Mouse (Mus musculus) heart, adult 11 months (tissue): ENCODE measurements at regions not wholly inside any gene's neighbourhood (a gene's known extent, or its start where the extent isn't known, plus 50 kb on each side); places are given as distances from the start of the nearest gene placed in this dataset.

Source experiments
- DNase-seq: peaks from one replicate; pipeline ENCODE4 v3.0.0; 2022

DNA sequence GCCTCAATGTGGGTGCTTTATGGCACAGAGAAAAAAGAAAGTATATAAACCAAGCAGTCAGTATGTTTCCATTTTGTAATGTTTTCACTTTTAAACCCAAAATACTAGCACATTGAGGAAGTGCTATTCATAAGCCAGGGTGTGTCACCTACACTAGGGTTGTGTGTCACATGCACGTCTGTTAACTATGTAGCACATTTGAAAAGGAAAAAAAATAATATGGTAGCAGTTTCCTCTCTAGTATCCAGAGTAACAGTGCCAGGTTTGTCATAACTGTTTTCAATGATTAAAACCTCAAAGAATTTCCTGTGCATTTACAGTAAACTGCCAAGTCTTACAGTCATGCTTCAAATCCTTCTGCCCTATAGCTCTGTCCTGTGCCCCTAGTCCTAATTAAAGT lies 424.8 kb downstream of the Tmem161b start:
- no peak for DNase-seq

DNA sequence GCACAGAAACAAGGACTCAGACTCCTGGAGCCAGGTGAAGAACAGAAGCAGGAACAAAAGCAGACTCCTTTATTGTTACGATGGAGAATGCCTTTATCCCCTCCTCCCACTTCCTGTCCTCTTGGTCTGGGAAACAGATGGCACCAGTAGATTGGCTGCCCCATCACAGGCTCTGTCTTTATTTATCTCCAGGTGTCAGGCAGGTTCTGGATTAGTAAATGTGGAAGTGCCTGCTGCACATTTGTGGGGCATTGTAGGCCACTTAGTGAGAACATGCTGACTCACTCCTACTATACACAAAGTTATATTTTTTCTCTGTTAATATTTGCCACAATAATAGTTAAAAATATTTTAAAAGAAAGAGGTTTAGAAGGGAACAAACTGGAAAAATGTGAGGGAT lies 426.0 kb downstream of the Tmem161b start:
- no peak for DNase-seq

DNA sequence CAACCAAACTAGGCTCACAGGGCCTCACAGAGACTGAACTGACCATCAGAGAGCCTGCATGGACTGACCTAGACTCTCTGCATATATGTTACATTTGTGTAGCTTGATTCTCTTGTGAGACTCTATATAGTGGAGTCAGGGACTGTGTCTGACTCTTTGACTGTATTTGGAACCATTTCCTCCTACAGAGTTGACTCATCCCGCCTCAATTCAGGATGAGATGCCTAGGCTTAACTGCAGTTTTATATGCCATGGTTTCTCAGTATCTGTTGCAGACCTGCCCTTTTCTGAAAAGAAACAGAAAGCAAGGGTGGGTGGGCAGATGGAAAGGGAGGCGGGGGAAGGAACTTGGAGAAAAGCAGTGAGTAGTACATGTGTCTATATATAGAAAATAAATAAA lies 441.9 kb downstream of the Tmem161b start:
- no peak for DNase-seq

DNA sequence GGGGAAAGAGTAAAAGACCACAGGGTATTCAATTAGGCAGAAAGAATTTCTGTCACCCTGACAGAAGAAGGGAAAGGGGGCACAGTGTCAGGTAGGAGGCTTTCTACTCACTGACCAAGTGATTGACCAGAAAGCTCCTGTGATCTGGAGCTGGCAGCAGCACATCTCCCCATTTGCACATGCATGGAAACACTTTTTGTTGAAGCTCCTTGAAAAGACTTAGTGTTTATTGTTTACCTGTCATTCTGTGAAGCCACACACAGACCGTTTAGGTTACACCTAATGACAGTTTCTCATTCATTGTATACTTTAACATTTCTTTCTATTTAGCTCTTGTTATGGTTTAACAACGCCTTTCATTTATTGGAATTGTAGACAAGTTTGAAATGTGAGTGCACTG lies 458.9 kb downstream of the Tmem161b start:
- no peak for DNase-seq

DNA sequence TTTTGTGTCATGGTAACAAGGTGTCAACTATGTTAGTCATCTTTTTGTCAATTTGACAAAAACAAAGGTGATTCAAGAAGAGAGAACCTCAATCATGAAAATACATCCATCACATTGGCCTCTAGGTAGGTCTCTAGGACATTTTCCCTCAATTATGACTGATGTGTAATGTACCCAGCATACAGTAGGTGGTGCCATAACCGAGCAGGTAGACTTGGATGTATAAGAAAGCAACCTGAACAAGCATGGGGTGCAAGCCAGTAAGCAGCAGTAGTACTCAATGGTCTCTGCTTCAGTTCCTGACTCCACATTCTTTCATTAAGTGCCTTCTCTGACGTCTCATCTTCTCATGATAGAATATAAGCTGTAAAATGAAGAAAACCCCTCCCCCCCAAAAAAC lies 463.8 kb downstream of the Tmem161b start:
- DNase-seq = no peak

DNA sequence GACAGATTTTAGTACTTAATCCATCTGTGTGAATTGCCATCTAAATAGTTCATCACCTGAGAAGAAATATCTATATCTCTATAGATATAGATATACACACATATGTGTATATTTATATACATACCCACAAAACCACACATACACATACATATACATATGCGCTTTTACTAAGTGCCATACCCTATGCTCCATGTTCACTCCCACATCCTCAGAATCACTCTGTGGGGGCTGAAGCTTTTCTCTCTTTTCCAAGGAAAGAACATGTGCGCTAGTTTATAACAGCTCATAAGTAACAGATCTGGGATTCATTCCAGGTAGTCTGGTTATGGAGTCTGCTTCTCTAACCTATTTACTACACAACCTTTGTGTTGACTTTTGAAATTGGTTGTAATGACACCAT lies 471.4 kb downstream of the Tmem161b start:
- no peak for DNase-seq

DNA sequence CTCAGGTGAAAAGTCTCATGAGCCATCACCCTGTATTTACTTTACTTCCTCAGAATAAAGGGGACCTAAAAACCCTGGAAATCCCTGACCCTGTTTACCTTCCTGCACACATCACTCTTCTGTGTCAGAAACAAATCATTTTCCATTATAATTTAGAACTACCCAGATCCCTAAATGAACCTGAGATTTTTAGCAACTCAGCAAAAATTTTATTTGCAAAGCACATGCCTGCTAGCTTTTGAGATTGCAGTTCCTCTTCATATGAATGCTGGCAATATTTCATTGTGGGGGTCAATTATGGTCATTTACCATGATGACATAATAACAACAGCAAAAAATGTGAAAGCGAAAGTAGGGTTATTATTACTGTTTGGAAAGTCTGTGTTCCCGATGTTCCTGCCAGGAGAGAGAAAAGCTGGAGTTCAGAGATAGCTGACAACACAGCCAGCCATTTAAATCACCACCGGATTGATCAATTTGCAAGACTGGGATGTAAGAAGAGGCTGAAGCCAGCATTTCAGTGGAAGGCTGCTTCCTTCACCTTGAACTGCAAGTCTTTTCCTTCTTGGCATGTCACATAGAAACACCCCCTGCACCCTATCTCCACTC lies 476.5 kb downstream of the Tmem161b start:
- DNase-seq = no peak

DNA sequence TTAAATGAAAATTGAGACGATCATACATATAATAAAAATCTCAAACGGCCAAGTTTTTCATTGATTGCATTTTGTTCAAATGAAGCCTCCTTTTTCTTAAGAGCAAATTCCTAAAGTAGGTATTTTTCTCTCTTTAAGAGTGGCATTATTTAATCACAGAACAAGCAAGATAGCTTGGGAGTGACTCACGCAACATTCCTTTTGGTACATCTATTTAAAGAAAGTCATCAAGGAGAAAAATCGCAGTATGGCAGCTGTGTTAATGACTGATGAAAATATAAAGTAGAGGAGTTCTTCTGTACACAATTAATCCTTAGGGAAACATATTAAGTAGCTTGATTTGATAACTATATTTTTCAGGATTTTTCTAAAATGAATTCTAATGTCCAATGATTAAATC lies 448.0 kb upstream of the Ccnh start:
- DNase-seq = no peak

DNA sequence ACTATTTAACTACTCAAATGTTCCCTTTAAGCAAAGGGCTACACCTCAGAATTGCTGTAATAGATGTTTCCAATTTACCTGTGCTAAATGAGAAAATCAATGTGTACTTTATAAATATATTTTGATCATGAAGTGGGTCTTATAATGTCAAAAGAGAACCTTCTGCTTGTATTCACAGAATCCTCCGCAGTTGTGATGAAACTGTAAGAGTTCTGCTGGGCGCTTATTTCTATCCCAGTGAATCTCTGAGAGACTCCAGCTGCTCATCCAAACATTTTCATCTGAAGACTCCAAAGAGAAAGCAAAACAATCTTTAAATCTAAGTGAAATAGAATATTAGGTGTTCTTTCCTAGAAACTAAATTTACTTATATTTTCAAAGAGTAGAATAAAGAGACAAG lies 440.9 kb upstream of the Ccnh start:
- DNase-seq = no peak

DNA sequence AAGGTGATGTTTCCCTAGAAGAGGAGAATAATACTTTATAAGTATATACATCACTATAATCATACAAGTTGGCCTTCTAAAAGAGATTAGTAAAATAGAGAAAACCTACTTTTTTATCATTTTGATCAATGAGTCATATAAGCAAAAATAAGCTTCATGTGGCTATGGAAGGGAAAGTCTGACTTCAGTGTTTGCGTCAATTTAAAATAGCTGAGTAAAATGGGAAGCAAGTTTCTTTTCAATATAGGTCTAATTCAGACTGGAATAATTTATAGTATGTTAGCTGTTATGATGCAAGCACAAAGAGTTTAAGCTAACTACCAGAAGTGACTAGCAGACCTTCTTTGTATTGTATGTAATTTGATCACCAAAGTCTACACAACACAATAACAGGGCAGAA lies 440.0 kb upstream of the Ccnh start:
- DNase-seq = no peak

DNA sequence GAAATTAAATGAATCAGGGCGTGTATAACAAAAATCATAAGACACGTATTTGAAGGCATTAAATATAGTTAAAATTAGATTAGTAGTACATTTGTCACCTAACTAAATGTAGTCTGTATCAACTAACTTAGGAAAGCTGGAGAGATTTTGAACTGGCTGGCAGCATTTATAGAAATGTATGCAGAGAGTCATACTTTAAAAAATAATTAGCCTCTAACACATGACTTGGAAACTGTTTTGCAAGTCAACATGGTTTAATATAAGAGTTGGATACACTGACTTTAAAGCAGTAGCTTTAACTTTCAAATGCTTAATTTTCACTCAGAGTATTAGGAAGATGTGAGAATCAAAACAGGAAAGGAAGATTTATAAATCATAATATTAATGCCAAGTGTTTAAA lies 439.1 kb upstream of the Ccnh start:
- no peak for DNase-seq

DNA sequence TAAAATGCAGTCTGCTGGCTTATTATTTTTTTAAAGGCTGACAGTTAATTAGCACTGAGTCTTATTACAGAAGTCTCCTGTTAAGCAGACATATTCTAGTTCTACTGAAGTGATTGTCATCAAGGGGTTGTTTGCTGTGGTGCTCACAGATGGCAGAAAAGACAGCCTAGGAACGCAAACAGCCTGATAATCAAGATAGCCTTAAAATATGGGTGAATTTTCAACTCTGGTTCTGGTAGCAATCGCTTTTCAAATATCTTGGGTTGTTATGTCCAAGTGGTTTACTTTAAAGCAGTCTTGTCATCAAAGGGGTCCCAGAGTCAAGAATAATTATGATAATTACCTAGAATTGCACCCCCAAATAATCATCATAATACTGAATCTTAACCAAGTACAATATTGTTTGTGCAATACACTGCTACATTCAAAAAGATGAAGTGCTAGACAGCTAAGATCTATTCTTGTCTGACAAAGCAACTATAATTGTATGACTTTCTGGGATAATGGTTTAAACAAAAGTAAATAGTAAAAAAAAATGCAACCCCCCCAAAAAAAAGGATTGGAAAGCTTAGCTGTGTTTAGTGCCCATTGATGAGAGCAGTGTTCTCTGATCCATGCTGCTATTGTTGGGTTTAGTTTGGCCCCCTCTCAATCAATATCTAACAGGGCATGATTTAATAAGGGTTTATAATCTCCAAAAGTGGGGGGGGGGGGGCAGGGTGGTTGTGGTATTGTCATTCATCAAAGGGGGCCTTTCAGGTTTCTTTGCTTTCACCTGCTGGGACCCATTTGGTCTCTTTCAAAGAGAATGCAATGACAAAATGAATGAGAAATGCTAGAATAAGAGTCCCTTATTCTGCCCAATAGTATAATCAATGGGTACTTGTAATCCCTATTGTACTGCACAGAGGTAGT lies 437.4 kb upstream of the Ccnh start:
- DNase-seq = no peak

DNA sequence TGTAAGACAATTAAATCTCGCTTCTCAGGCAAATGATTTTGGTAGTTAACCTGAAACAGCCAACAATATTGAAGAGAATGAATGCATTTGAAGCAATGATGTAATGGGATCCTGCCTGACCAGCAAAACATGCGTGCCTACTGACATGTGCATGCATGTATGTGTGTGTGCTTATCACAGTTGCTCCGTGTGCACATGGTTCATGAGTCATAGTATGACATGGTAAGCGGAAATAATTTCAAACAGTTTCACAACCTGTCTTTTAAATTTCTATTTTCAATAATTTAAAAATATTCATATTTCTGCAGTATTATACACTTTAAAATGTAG lies 436.8 kb upstream of the Ccnh start:
- DNase-seq = no peak

DNA sequence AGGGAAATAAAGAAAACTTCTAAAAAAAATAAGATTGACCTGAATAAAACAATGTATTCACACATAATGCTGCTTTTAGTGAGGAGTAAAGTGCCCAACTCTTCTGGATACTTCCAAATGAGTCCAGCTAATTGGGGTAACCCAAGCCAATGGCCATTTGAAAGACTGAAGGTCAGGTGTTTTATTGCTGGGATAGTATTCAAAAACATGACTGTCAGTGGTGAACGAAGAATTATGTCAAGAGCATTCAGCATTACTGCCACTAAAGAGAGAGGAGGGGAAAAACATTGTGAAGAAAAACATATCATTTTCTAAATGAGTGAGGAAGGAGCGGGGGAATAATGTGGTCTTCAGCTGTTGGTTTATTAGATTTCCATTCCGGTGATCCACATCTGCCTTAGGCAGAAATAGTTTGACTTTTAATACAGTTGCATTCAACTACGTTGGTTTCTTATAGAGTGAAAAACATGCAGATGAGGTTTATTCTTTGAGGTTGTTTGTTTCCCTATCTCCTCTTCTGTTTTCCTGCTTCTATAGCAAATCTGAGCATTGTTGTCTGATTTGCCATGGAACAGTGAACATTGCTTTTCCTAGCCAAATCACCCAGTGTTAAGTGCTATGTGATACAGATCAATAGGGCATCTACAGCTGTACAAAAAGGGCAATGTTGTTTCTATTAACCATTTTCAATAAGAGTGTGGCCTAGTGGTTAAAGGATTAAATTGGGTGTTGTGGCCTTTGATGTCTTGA lies 435.3 kb upstream of the Ccnh start:
- no peak for DNase-seq

DNA sequence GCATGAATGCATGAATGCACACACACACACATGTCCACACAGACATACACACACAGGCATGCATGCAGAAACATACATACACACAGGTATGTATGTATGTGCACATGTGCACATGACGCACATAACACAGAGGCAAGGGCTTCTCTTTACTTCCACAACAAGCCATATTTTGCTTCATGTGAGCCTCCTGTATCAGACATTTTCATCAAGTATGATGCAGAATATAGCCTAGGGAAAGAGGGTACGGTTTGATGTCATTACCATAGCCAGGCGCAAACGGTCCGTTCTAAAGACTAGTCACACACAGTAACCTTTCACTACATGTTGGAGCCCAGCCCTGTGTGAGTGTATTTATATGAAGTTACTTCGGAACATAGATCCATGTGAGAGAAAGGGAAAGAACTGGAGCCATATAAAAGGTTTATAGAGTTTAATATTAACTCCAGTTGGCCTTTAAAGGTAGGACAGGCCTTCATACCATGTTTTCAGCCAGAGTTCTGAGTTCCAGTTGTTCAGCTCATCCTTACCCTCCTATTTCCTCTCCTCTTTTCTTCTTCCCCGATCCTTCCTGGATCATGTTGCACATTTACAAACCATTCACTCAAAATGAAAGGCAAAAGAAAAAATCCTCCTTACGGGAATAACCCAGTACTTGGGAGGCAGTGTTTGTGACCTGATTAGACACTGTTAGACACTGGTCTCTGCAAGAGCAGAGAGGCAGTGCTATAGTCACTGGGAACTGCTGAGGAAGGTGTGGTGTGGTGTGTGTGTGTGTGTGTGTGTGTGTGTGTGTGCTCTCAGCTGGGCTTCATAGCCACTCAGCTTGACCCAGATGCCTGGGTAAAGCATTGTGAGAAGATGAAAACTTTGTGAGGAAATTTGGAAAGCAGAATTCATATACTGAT lies 434.1 kb upstream of the Ccnh start:
- DNase-seq = no peak

DNA sequence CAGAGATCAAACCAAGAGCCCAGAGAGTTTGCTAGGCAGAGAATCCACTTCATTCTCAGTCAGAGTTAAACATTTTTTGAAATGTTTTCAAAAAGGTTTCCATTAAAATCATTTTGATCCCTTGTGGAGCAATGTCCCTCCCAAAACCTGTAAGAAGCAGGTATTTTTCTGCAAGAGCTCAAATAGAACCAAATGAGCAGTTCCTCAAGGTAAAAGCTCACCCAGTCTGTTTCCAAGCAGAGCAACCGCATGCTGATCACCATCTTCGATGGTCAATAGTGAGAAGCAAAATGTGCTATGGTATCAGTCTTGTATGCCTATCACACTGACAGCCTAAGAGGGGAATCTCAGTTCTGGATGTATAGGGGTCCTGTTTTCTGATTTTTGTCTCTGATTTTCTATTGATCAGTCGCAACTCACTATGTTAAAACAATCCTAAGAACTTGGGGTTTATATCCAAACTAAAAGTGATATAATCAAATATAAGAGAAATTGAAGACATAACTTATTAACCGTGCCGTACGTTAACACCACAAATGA lies 432.3 kb upstream of the Ccnh start:
- DNase-seq = no peak

DNA sequence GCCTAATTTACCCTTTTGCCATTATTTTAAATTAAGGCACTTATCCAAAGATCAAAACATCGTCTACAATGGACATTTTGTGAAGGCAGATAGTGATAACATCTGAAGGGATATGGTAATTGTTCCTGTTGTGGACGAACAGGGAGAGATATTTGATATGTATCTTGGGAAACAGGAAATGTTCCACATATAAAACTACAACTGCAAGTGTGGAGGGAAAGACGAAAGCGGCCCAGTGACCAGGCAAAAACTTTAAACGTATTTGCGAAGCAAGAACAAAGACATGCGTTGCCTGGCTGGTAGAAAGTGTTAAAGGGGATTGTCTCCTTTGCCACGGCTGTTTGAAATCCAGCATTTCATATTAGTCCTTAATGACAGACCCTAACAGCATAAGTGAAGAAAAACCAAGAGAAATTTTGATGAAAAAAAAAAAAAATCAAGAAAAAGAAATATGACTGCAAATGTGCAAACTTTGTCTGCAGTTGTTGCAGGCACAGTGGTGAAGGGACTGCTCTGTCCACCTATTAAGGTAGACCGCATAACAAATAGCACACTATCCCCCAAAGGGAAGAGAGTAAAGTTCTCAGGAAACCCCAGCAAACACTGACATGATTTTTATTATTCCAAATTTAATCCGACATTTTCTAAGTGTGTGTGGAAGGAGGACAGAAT lies 431.2 kb upstream of the Ccnh start:
- no peak for DNase-seq

DNA sequence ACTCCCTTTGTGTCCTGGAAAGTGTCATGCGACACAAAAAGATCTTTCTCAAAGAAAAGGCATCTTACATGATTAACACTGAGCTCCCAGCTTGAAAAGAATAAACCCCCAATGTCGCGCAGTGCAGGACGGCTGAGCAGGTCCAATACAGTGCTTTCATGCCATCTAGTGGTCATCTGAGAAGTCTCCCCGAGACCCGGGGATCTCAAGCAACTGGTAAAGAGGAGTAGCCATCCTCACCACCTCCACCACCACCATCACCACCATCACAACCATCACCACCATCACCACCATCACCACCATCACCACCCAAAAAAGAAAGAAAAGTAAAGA lies 430.7 kb upstream of the Ccnh start:
- peak; percentile 87 for DNase-seq

DNA sequence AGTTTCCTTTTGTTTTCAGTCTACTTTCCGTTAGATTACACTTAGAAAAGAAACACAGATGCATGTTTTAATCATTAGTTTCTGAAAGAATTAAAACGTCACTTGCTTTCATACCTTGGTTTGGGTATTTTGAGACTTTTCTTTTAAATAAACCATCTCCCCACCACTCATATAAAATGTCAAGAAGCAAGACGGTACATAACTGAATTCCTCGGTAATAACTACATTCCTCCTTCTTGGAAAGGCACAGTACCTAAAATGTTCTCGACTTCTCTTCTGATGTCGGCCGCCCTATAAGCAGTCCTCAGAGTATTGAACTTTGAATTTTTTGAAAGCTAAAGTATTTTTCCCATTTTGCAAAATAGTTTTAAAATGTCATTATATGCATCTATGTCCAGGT lies 430.1 kb upstream of the Ccnh start:
- no peak for DNase-seq

DNA sequence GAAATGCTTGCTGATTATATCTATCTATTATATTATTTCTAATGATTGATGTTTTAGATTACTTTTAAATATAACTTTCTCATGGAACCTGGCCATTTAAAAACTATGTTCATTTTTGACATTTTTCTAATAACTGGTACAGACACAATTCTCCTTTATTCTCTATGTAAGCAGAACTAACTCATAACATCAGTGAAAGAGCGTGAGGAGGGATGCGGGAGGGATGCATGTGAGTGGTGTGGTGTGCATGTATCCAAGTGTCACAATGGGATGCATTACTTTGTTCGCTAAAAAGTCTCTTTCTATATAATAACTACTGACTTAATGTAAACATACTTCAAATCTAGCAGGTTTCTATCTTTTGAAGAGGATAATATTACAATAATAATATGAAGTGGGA lies 428.7 kb upstream of the Ccnh start:
- DNase-seq = no peak

DNA sequence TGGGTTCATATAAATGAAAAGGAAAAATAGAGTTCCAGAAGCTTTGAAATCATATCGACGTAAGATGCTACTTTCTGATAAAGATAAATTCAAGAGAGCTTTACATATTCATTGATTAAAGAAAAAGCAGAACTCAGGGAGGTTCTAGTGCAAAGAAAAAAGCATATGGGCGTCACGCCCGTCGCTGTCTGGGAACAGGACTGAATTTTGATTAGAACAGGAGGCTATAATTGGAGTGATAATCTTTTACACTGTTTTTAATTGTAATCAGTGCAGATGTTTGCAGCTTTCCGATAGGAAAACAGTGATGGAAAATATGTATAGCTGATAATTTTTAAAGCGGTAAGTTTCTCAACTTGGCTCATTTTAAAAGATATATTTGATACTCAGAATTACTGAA lies 428.2 kb upstream of the Ccnh start:
- DNase-seq = no peak

DNA sequence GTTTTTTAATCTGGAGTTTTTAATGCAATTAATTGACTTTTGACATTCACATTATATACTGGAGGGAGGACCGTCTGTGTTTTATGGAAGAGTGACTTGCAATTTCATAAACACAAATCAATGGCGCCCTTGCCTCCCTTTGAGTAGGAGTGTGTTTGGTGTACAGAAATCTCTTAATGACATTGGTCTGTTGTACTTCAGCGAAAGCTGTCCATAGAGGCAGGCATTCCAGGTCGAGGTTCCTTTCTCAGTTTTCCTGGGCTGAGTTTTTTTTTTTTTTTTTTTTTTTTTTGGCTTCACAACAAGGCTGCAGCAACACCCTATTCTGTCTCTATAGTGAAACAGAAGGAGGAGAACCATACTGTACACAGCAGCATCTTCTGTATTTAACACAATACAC lies 427.4 kb upstream of the Ccnh start:
- no peak for DNase-seq
